7 mouse cellular contexts compared by ENCODE assay signal in genomic region chr4:149166215-149166946, GRCm38 (mm10). TPM values are rescaled to one million over a fixed set of nuclear protein-coding genes. Genes with fewer than 3 reads are reported as not detected.
DNase-seq lines count a peak whose midpoint lies in the region; ATAC-seq and TF ChIP-seq lines count a peak whose summit lies in the region.

Gene Pgd, minus strand, starts transcription at chr4:149166771.

- H3K27ac ChIP-seq in embryonic facial prominence, embryonic 12.5 days = peak within 1 kb of the TSS; percentile 83
- peak within 1 kb of the TSS; percentile 52 for H3K27ac ChIP-seq in kidney, adult 2 months (ENCODE audit: insufficient read depth, low read depth, low read length)
- peak within 1 kb of the TSS; percentile 92 for H3K27ac ChIP-seq in limb, embryonic 12.5 days
- H3K27ac ChIP-seq in midbrain, embryonic 15.5 days = peak within 1 kb of the TSS; percentile 68
- peak within 1 kb of the TSS; percentile 88 for H3K27ac ChIP-seq in spleen, adult 2 months (ENCODE audit: insufficient read depth, low read length)

- peak within 1 kb of the TSS; percentile 84 for H3K4me2 ChIP-seq in embryonic facial prominence, embryonic 12.5 days (replicated peaks)
- H3K4me2 ChIP-seq in limb, embryonic 12.5 days = peak within 1 kb of the TSS; percentile 83
- H3K4me2 ChIP-seq in midbrain, embryonic 15.5 days = peak within 1 kb of the TSS; percentile 98

- TF ChIP-seq POLR2A in kidney, adult 2 months (IDR thresholded peaks at IDR 0.05; ENCODE audit: low read depth, low read length) = peak; percentile 59
- TF ChIP-seq POLR2A in spleen, adult 2 months (IDR thresholded peaks at IDR 0.05; ENCODE audit: low read depth, low read length) = peak; percentile 62

- peaks cover 7% of the 10 kb centered on the region for H3K4me1 ChIP-seq in embryonic facial prominence, embryonic 12.5 days
- peaks cover 6% of the 10 kb centered on the region for H3K4me1 ChIP-seq in kidney, adult 2 months (ENCODE audit: control insufficient read depth, insufficient read depth, low read length)
- peaks cover 9% of the 10 kb centered on the region; the same call in 1 of the 2 replicates for H3K4me1 ChIP-seq in limb, embryonic 12.5 days (replicated peaks)
- peaks cover 17% of the 10 kb centered on the region for H3K4me1 ChIP-seq in midbrain, embryonic 15.5 days
- H3K4me1 ChIP-seq in spleen, adult 2 months (ENCODE audit: control insufficient read depth, insufficient read depth, insufficient read length) = no peaks in the 10 kb centered on the region; the same call in 1 of the 2 replicates

- whole genome bisulfite sequencing in embryonic facial prominence, embryonic 12.5 days = under 1% methylated on average over 59 of the region's 59 CpGs
- under 1% methylated on average over 59 of the region's 59 CpGs for WGBS in kidney, adult 2 months
- under 1% methylated on average over 59 of the region's 59 CpGs for WGBS in limb, embryonic 12.5 days
- under 1% methylated on average over 59 of the region's 59 CpGs for WGBS in midbrain, embryonic 15.5 days
- under 1% methylated on average over 59 of the region's 59 CpGs for WGBS in spleen, adult 2 months

- no peak for TF ChIP-seq CTCF in kidney, adult 2 months (conservative IDR thresholded peaks at IDR 0.05; ENCODE audit: insufficient read depth, insufficient read length, low read depth, low read length)
- no peak for TF ChIP-seq CTCF in spleen, adult 2 months (IDR thresholded peaks at IDR 0.05; ENCODE audit: extremely low read depth, insufficient read depth, insufficient read length, insufficient replicate concordance)

- ATAC-seq in embryonic facial prominence, embryonic 12.5 days (ENCODE audit: insufficient number of reproducible peaks, insufficient read depth, low FRiP score, low TSS enrichment) = peak; percentile 97
- peak; percentile 98 for ATAC-seq in limb, embryonic 12.5 days (ENCODE audit: insufficient number of reproducible peaks, insufficient read depth, low FRiP score, low TSS enrichment, low read depth)
- peak; percentile 99 for ATAC-seq in midbrain, embryonic 15.5 days (replicated peaks)

- no peaks in the 10 kb centered on the region for H3K9me3 ChIP-seq in embryonic facial prominence, embryonic 12.5 days
- H3K9me3 ChIP-seq in limb, embryonic 12.5 days = no peaks in the 10 kb centered on the region
- H3K9me3 ChIP-seq in midbrain, embryonic 15.5 days = no peaks in the 10 kb centered on the region

- peaks cover 23% of the 10 kb centered on the region for H3K36me3 ChIP-seq in embryonic facial prominence, embryonic 12.5 days
- H3K36me3 ChIP-seq in kidney, adult 2 months (ENCODE audit: control insufficient read depth, insufficient read depth, low read length) = no peaks in the 10 kb centered on the region
- H3K36me3 ChIP-seq in limb, embryonic 12.5 days = peaks cover 37% of the 10 kb centered on the region
- H3K36me3 ChIP-seq in midbrain, embryonic 15.5 days (replicated peaks) = peaks cover 5% of the 10 kb centered on the region
- H3K36me3 ChIP-seq in spleen, adult 2 months (ENCODE audit: control insufficient read depth, insufficient read depth, low read length) = peaks cover 4% of the 10 kb centered on the region

- DNase-seq in adrenal gland, postnatal 25 days = peak; percentile 96
- peak; percentile 98 for DNase-seq in heart, adult 18-20 months
- DNase-seq in kidney, adult 2 months = peak; percentile 99
- DNase-seq in spleen, adult 2 months (ENCODE audit: low read depth in 1 of 2, low spot score in 2 of 2) = peak; percentile 89 to 97

- H3K9ac ChIP-seq in embryonic facial prominence, embryonic 12.5 days = peak within 1 kb of the TSS; percentile 93
- peak within 1 kb of the TSS; percentile 93 for H3K9ac ChIP-seq in limb, embryonic 12.5 days (replicated peaks)
- peak within 1 kb of the TSS; percentile 90 for H3K9ac ChIP-seq in midbrain, embryonic 15.5 days

- no peaks in the 10 kb centered on the region for H3K27me3 ChIP-seq in embryonic facial prominence, embryonic 12.5 days
- no peaks in the 10 kb centered on the region for H3K27me3 ChIP-seq in kidney, adult 2 months (replicated peaks; ENCODE audit: control insufficient read depth, insufficient read depth, low read length)
- no peaks in the 10 kb centered on the region for H3K27me3 ChIP-seq in limb, embryonic 12.5 days
- no peaks in the 10 kb centered on the region for H3K27me3 ChIP-seq in midbrain, embryonic 15.5 days (replicated peaks)
- H3K27me3 ChIP-seq in spleen, adult 2 months (ENCODE audit: control insufficient read depth, insufficient read depth, low read length) = no peaks in the 10 kb centered on the region

- peak within 1 kb of the TSS; percentile 98 for H3K4me3 ChIP-seq in embryonic facial prominence, embryonic 12.5 days
- peak within 1 kb of the TSS; percentile 90 for H3K4me3 ChIP-seq in kidney, adult 2 months (ENCODE audit: insufficient read depth, low read depth, low read length)
- peak within 1 kb of the TSS; percentile 95 for H3K4me3 ChIP-seq in limb, embryonic 12.5 days (replicated peaks)
- H3K4me3 ChIP-seq in midbrain, embryonic 15.5 days = peak within 1 kb of the TSS; percentile 99
- H3K4me3 ChIP-seq in spleen, adult 2 months (ENCODE audit: extremely low read depth, insufficient read depth, insufficient read length) = peak within 1 kb of the TSS; percentile 79

RNA-seq across cellular contexts. Expression of gene Pgd, which starts in this region (rescaled TPM):
- 303 and 313 TPM in 2 replicates for total RNA-seq in adrenal gland, postnatal 25 days (2021)
- 113 and 116 TPM in 2 replicates for polyA plus RNA-seq in embryonic facial prominence, embryonic 12.5 days (2016; fragmentation: Nextera tagmentation; extraction: Ambion mirVana)
- 10 to 100 TPM; 39.8 to 52.0 TPM for total RNA-seq in heart, adult 18-20 months (2021)
- 122 and 126 TPM in 2 replicates for polyA plus RNA-seq in kidney, adult 2 months (2012; rRNA removed)
- polyA plus RNA-seq in limb, embryonic 12.5 days (2016; fragmentation: Nextera tagmentation; extraction: Ambion mirVana) = 121 and 122 TPM in 2 replicates
- 121 and 124 TPM in 2 replicates for polyA plus RNA-seq in midbrain, embryonic 15.5 days (2015; fragmentation: Nextera tagmentation; extraction: Ambion mirVana)
- 62.3 and 78.9 TPM in 2 replicates for polyA plus RNA-seq in spleen, adult 2 months (2012; rRNA removed)

Comparison
In these comparisons a context has a peak if more than half of its experiments do, and no peak if none do; other contexts are left out.
1. Peak in every context shown above with its lines: DNase-seq, ATAC-seq, H3K4me3 ChIP-seq and H3K27ac ChIP-seq.